Mouse (Mus musculus): ENCODE results near the gene Epha8. TPM values are rescaled to one million over a fixed set of nuclear protein-coding genes. Genes with fewer than 3 reads are reported as not detected.
A peak's percentile ranks its signal among the peaks of the same experiment; 100 is the strongest.

The Epha8 gene
- total RNA-seq (2021), result not detected

DNA sequence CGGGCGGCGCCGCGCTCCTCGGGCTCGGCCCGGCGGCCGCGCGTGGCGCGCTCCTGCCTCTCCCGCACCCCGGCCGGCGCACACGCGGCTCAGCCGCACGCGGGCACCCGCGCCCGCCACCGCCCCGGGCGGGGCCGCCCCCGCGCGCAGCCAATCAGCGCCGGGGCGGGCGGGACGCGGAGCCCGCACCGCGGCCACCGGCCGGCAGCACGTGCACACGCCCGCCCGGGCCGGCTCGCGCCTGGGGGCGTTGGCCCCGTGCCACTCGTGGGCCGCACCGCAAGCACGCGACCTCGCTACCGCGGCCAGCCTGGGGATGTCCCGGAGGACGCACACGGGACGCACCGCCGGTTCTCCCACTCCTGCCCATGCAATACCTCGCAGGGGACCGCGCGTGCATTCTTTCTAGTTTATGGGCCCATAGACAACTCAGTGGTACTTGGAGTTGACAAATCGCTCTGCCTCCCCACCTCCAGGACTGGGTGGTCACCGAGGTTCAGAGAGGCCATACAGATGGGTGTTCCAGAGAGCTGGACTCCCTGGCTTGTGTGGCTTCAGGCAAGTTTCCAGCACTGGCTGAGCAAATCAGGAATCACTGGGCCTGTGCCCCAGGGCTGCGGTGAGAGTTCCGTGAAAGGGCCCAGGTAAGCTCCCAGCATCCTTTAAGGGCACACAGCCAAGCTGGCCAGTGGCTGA is at the start of gene Epha8:
TSS of gene Epha8 (minus strand) at position 66 of the 696 bp plus-strand sequence.
- intact Hi-C loops (cut with DNase I), result no loop called here
- DNase-seq, result no peak

GRCm38 (mm10) chr4:137001825-137002224 is 45.2 kb upstream of the Epha8 start:
- intact Hi-C loops (cut with DNase I), result no loop called here
- DNase-seq, result no peak

GRCm38 (mm10) chr4:137001020-137001419 is 44.4 kb upstream of the Epha8 start:
- no peak for DNase-seq
- intact Hi-C loops (cut with DNase I), result no loop called here

GRCm38 (mm10) chr4:136998371-136998770 is 41.8 kb upstream of the Epha8 start:
- intact Hi-C loops (cut with DNase I), result no loop called here
- no peak for DNase-seq

- DNase-seq, result no peak
- intact Hi-C loops (cut with DNase I), result no loop called here
Measured at GRCm38 (mm10) chr4:136997723-136998345, 41.2 kb upstream of the Epha8 start.

- DNase-seq, result no peak
- intact Hi-C loops (cut with DNase I), result no loop called here
Measured at GRCm38 (mm10) chr4:136996933-136997332, 40.3 kb upstream of the Epha8 start.

- DNase-seq, result no peak
- intact Hi-C loops (cut with DNase I), result no loop called here
Measured at GRCm38 (mm10) chr4:136995361-136995760, 38.7 kb upstream of the Epha8 start.

- no peak for DNase-seq
- intact Hi-C loops (cut with DNase I), result loop anchor here (5.0 to 10.0 kb wide), 2 partner anchors 75 to 307 kb away; no protein-coding TSS in a partner anchor
Measured at GRCm38 (mm10) chr4:136981993-136982695, 25.5 kb upstream of the Epha8 start.

DNA sequence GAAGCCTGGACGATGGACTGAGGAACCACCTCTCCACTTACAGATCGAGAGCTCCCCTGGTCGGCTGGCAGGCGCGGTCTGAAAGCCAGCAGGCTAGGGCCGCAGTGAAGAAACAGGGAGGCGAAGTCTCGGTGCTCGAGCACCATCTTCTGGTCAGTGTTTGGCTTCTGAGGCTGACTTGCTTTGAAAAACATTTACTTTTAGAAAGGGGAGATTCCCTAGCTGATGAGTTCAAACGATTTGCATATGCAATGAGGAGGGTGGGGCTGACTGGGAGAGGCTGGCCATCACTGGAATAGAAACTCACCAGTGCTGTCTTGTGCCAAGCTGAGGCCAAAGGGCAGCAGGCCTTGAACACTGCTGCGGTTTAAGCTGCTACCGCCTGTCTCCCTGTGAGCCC is 24.7 kb upstream of the Epha8 start:
- no peak for DNase-seq
- intact Hi-C loops (cut with DNase I), result loop anchor here (5.0 to 10.0 kb wide), 2 partner anchors 74 to 307 kb away; no protein-coding TSS in a partner anchor

DNA sequence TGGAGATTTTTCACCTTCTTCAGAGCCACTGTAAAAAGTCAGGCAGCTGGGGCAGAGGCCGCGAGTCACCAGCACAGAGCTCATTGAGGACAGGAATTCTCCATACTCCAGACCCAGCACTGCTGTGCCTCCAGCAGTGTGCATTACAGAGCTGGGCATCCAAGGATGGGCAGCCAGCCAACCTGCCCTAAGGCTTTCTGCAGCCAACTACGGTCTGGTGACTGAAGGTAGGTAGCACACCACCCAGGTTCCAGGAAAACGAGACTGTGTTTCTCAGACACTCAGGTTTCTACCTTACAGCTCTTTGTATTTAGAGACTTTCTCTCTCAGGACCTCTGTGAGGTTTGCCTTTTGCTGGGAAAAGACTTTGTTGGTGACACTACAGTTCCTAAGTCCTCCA is 24.3 kb upstream of the Epha8 start:
- DNase-seq, result no peak
- intact Hi-C loops (cut with DNase I), result loop anchor here (5.0 to 10.0 kb wide), 2 partner anchors 74 to 306 kb away; no protein-coding TSS in a partner anchor

DNA sequence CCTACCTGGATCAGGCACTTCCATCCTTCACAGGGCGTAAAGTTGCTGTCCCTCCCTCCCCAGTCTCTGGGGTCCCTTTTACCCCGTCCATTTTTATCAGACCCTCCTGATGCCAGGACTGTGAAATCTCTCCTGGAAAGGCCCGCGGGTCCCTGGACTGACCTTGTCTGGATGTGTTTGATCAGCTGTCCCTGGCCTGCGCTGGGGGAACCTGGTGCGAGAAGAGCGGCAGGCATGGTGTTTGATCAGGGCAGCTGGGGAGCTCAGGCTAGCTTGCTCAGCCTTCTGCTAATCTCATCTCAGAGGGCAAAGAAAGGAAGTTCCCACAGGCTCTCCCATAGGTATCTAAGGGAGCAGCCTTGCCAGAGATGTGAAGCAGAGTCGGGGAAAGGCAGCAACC is 20.6 kb upstream of the Epha8 start:
- no peak for DNase-seq
- intact Hi-C loops (cut with DNase I), result no loop called here

- peak; percentile 22 to 34 for DNase-seq
- intact Hi-C loops (cut with DNase I), result no loop called here
Measured at GRCm38 (mm10) chr4:136970939-136971338, 14.3 kb upstream of the Epha8 start.

GRCm38 (mm10) chr4:136969503-136970276 is 13.1 kb upstream of the Epha8 start:
- DNase-seq, result no peak
- intact Hi-C loops (cut with DNase I), result no loop called here

GRCm38 (mm10) chr4:136969096-136969495 is 12.5 kb upstream of the Epha8 start:
- intact Hi-C loops (cut with DNase I), result no loop called here
- no peak for DNase-seq

GRCm38 (mm10) chr4:136967511-136967910 is 10.9 kb upstream of the Epha8 start:
- no peak for DNase-seq
- intact Hi-C loops (cut with DNase I), result no loop called here

DNA sequence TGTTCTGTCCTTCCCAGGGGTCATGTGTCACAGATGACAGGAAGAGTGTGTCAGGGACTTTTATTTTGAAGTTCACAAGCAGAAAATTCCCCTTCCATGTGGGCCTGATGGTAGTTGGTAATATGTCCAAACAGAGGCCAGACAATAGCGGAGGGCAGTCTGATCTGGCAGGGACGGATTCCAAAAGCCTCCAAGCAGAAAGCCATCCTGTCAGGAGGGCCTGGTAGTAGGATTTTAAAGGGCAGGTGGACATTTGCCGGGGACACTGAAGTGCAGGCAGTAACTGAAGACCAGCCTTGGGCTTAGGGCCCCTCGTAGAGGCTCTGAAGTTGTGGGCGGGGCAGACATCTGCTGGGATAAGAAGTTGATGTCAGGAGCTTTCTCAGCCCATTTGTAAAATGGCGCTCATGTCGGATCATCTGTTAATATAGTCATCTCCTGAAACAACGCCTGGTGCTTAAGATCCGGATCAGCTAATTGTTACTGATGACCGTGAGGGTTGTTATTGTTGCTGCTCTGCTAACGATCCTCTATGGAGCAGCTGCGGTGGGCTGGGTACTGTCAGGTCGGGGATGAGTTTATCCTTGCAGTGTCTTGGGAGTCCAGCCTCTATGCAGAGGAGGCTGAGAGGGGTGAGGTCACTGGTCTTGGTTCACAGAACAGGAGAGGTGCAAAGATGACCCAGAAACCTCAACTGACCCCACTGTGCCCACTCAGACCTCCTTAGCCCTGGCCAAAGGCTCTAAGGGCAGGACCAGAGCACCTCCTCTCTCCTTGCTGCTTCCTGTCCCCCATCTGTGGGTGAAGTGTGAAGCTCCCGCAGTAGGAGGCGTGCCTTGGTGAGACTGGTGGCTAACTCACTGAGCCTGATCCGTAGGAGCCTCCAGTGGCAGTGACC is 10.1 kb upstream of the Epha8 start:
- no peak for DNase-seq
- intact Hi-C loops (cut with DNase I), result no loop called here

DNA sequence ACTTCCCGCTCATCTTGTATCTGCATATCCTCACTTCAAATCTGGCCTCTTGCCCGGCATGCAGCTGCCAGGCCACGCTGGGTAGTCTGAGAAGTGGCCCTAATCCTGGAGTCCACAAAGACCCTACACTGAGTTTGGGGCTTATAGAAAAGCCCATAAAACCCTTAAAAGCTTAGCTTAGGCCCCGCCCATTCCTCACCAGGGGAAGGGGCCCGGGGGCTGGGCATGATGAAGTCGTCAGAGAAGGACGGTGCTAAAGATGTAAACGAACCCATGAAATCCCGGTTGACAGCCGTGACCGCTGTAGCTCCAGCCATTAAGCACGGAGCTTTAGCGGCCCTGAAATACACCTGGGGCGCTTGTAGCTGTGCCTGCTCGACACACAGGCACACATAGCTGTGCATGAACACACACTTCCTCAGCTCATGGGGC is 8.4 kb upstream of the Epha8 start:
- intact Hi-C loops (cut with DNase I), result no loop called here
- DNase-seq, result no peak

- intact Hi-C loops (cut with DNase I), result no loop called here
- DNase-seq, result no peak
Measured at GRCm38 (mm10) chr4:136962447-136962846, 5.8 kb upstream of the Epha8 start.

DNA sequence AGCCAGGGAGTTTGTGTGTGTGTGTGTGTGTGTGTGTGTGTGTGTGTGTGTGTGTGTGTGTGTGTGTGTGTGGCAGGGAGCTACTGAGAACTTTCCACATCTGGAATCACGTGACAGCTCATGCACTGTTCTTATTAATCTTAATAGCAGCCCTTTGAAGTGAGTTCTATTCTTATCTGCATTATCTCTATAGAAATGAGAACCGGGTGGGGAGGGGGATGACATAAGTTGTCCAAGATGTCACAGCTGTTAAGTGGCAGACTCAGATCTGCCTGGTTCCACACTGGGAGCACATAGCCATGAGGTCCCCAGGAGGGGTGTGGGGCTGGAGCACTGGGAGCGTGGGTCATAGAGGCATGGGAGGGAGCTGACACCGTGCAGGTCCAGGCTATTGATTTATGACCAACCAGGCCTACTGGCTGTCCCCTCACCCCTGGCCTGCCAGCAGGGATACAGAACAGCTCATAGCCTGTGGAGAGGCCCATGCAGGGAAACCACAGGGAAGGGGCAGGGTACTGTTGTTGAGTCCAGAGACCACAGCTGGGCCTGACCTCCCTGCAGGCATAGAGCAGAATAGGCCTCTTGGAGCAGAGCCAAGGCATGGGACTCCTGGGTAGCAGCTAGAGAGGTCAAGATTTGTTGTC is 5.1 kb upstream of the Epha8 start:
- no peak for DNase-seq
- intact Hi-C loops (cut with DNase I), result no loop called here
